Comparison of ENCODE assay signal across 9 mouse cellular contexts in genomic region chr11:101064462-101064861, GRCm38 (mm10). TPM values are rescaled to one million over a fixed set of nuclear protein-coding genes. Genes with fewer than 3 reads are reported as not detected.
DNase-seq lines count a peak whose midpoint lies in the region; ATAC-seq and TF ChIP-seq lines count a peak whose summit lies in the region.
"Had no signal": no experiment of that assay in that cellular context is flagged by ENCODE, and none has a peak within 500 bp of the region (broad histone marks: within the 10 kb centered on the region; RNA-seq: fewer than 3 reads in every experiment).

No protein-coding gene starts in this region.

- 84% methylated on average over 4 of the region's 4 CpGs for WGBS in forebrain, embryonic 14.5 days
- 80% methylated on average over 4 of the region's 4 CpGs for WGBS in forebrain, postnatal 0 days
- 66% methylated on average over 4 of the region's 4 CpGs for WGBS in lung, embryonic 15.5 days
- 85% methylated on average over 4 of the region's 4 CpGs for WGBS in hindbrain, embryonic 15.5 days

- ATAC-seq in forebrain, embryonic 14.5 days: no peak
- no peak for ATAC-seq in forebrain, postnatal 0 days
- ATAC-seq in lung, embryonic 15.5 days (ENCODE audit: borderline replicate concordance, extremely low read depth, low FRiP score, low TSS enrichment): no peak
- ATAC-seq in hindbrain, embryonic 15.5 days (ENCODE audit: low FRiP score, low read depth): no peak

- H3K4me2 ChIP-seq in forebrain, embryonic 14.5 days (ENCODE audit: low read length): no peak overlapping the region
- H3K4me2 ChIP-seq in forebrain, postnatal 0 days (ENCODE audit: low read depth): no peak overlapping the region
- H3K4me2 ChIP-seq in lung, embryonic 15.5 days: no peak overlapping the region
- no peak overlapping the region for H3K4me2 ChIP-seq in hindbrain, embryonic 15.5 days

- H3K27me3 ChIP-seq in forebrain, embryonic 14.5 days (replicated peaks; ENCODE audit: control insufficient read depth, insufficient read depth, low read length): 0 out of 2 replicates have a peak, but pooled peaks cover 2% of the 10 kb centered on the region
- H3K27me3 ChIP-seq in forebrain, postnatal 0 days (ENCODE audit: insufficient read depth, low read length): no peaks in the 10 kb centered on the region
- H3K27me3 ChIP-seq in lung, embryonic 15.5 days: peaks cover 6% of the 10 kb centered on the region; the same call in 1 of the 2 replicates
- no peaks in the 10 kb centered on the region for H3K27me3 ChIP-seq in hindbrain, embryonic 15.5 days

- peaks cover 36% of the 10 kb centered on the region for H3K36me3 ChIP-seq in forebrain, embryonic 14.5 days (ENCODE audit: control insufficient read depth, insufficient read depth, low read length)
- H3K36me3 ChIP-seq in forebrain, postnatal 0 days (ENCODE audit: insufficient read depth): peaks cover 37% of the 10 kb centered on the region
- H3K36me3 ChIP-seq in lung, embryonic 15.5 days: no peaks in the 10 kb centered on the region
- peaks cover 22% of the 10 kb centered on the region for H3K36me3 ChIP-seq in hindbrain, embryonic 15.5 days

- peak overlapping the region; percentile 48; the same call in 1 of the 2 replicates for H3K27ac ChIP-seq in forebrain, embryonic 14.5 days (ENCODE audit: low read depth, low read length)
- no peak overlapping the region for H3K27ac ChIP-seq in forebrain, postnatal 0 days (ENCODE audit: low read depth, low read length)
- peak overlapping the region; percentile 99 for H3K27ac ChIP-seq in lung, embryonic 15.5 days
- peak overlapping the region; percentile 64 for H3K27ac ChIP-seq in hindbrain, embryonic 15.5 days (replicated peaks)

- H3K9me3 ChIP-seq in forebrain, embryonic 14.5 days (replicated peaks; ENCODE audit: control insufficient read depth, low read length): no peaks in the 10 kb centered on the region
- H3K9me3 ChIP-seq in forebrain, postnatal 0 days (ENCODE audit: low read length): no peaks in the 10 kb centered on the region
- H3K9me3 ChIP-seq in lung, embryonic 15.5 days: no peaks in the 10 kb centered on the region
- no peaks in the 10 kb centered on the region for H3K9me3 ChIP-seq in hindbrain, embryonic 15.5 days

- peaks cover 3% of the 10 kb centered on the region; the same call in 1 of the 2 replicates for H3K4me1 ChIP-seq in forebrain, embryonic 14.5 days (ENCODE audit: control insufficient read depth, insufficient read depth, low read length)
- peaks cover 4% of the 10 kb centered on the region; the same call in 1 of the 2 replicates for H3K4me1 ChIP-seq in forebrain, postnatal 0 days (ENCODE audit: insufficient read depth)
- H3K4me1 ChIP-seq in lung, embryonic 15.5 days: peaks cover 67% of the 10 kb centered on the region
- H3K4me1 ChIP-seq in hindbrain, embryonic 15.5 days (replicated peaks): peaks cover 16% of the 10 kb centered on the region

- no peak overlapping the region for H3K4me3 ChIP-seq in forebrain, embryonic 14.5 days (ENCODE audit: low read depth, low read length)
- H3K4me3 ChIP-seq in forebrain, postnatal 0 days (ENCODE audit: low read depth, low read length): no peak overlapping the region
- no peak overlapping the region for H3K4me3 ChIP-seq in lung, embryonic 15.5 days
- no peak overlapping the region for H3K4me3 ChIP-seq in hindbrain, embryonic 15.5 days

- no peak for DNase-seq in forebrain, embryonic 14.5 days (ENCODE audit: low spot score)
- no peak for DNase-seq in forebrain, postnatal 0 days
- no peak for DNase-seq in lung, postnatal 36 days
- peak; percentile 39 for DNase-seq in naive thymus-derived CD4-positive, alpha-beta T cell, adult 2 months (ENCODE audit: low read depth)
- no peak for DNase-seq in cerebellum, postnatal 4 days (ENCODE audit: low spot score in 2 of 2)
- no peak for DNase-seq in layer of hippocampus, postnatal 10 days (ENCODE audit: low spot score in 2 of 2)
- DNase-seq: right cerebral cortex, adult 18-20 months had no signal

- H3K9ac ChIP-seq in forebrain, embryonic 14.5 days (ENCODE audit: low read length): no peak overlapping the region
- H3K9ac ChIP-seq in forebrain, postnatal 0 days: no peak overlapping the region
- H3K9ac ChIP-seq in lung, embryonic 15.5 days: no peak overlapping the region
- no peak overlapping the region for H3K9ac ChIP-seq in hindbrain, embryonic 15.5 days

- no peak for TF ChIP-seq CTCF in forebrain, postnatal 0 days (IDR thresholded peaks at IDR 0.05; ENCODE audit: low read depth)

RNA-seq across cellular contexts. Expression of gene Naglu, which starts 5.3 kb away (rescaled TPM):
- polyA plus RNA-seq in forebrain, embryonic 14.5 days (2014; fragmentation: Nextera tagmentation; extraction: Ambion mirVana): 6.6 and 8.4 TPM in 2 replicates
- total RNA-seq in forebrain, postnatal 0 days (2014; rRNA removed): 11.3 and 14.9 TPM in 2 replicates
- 11.6 and 12.6 TPM in 2 replicates for polyA plus RNA-seq in forebrain, postnatal 0 days (2015; fragmentation: Nextera tagmentation; extraction: Ambion mirVana)
- 20.4 and 22.5 TPM in 2 replicates for polyA plus RNA-seq in lung, embryonic 15.5 days (2015; fragmentation: Nextera tagmentation; extraction: Ambion mirVana)
- polyA plus RNA-seq in hindbrain, embryonic 15.5 days (2015; fragmentation: Nextera tagmentation; extraction: Ambion mirVana): 13.0 and 15.5 TPM in 2 replicates
- 1 to 10 TPM; 8.6 to 9.9 TPM for total RNA-seq in layer of hippocampus, postnatal 10 days (2021)

RNA-seq across cellular contexts. Expression of gene Hsd17b1, which starts 13.7 kb away (rescaled TPM):
- not detected in 2 replicates for polyA plus RNA-seq in forebrain, embryonic 14.5 days (2014; fragmentation: Nextera tagmentation; extraction: Ambion mirVana)
- 0.23 and 0.71 TPM in 2 replicates for total RNA-seq in forebrain, postnatal 0 days (2014; rRNA removed)
- polyA plus RNA-seq in forebrain, postnatal 0 days (2015; fragmentation: Nextera tagmentation; extraction: Ambion mirVana): not detected in 2 replicates
- polyA plus RNA-seq in lung, embryonic 15.5 days (2015; fragmentation: Nextera tagmentation; extraction: Ambion mirVana): 0.11 and 0.15 TPM in 2 replicates
- 0.47 and 0.48 TPM in 2 replicates for polyA plus RNA-seq in hindbrain, embryonic 15.5 days (2015; fragmentation: Nextera tagmentation; extraction: Ambion mirVana)
- under 1 TPM; 0.33 to 0.37 TPM for total RNA-seq in layer of hippocampus, postnatal 10 days (2021)

RNA-seq across cellular contexts. Expression of gene Coasy, which starts 17.9 kb away (rescaled TPM):
- 52.9 and 54.9 TPM in 2 replicates for polyA plus RNA-seq in forebrain, embryonic 14.5 days (2014; fragmentation: Nextera tagmentation; extraction: Ambion mirVana)
- total RNA-seq in forebrain, postnatal 0 days (2014; rRNA removed): 39.3 and 40.7 TPM in 2 replicates
- 39.8 and 40.2 TPM in 2 replicates for polyA plus RNA-seq in forebrain, postnatal 0 days (2015; fragmentation: Nextera tagmentation; extraction: Ambion mirVana)
- polyA plus RNA-seq in lung, embryonic 15.5 days (2015; fragmentation: Nextera tagmentation; extraction: Ambion mirVana): 42.8 and 43.2 TPM in 2 replicates
- polyA plus RNA-seq in hindbrain, embryonic 15.5 days (2015; fragmentation: Nextera tagmentation; extraction: Ambion mirVana): 40.6 and 42.4 TPM in 2 replicates
- 10 to 100 TPM; 32.9 to 37.7 TPM for total RNA-seq in layer of hippocampus, postnatal 10 days (2021)

RNA-seq across cellular contexts. Expression of gene Mlx, which starts 22.6 kb away (rescaled TPM):
- polyA plus RNA-seq in forebrain, embryonic 14.5 days (2014; fragmentation: Nextera tagmentation; extraction: Ambion mirVana): 100 and 109 TPM in 2 replicates
- total RNA-seq in forebrain, postnatal 0 days (2014; rRNA removed): 68.0 and 76.5 TPM in 2 replicates
- 78.0 and 82.4 TPM in 2 replicates for polyA plus RNA-seq in forebrain, postnatal 0 days (2015; fragmentation: Nextera tagmentation; extraction: Ambion mirVana)
- 43.4 and 54.1 TPM in 2 replicates for polyA plus RNA-seq in lung, embryonic 15.5 days (2015; fragmentation: Nextera tagmentation; extraction: Ambion mirVana)
- 85.1 and 90.0 TPM in 2 replicates for polyA plus RNA-seq in hindbrain, embryonic 15.5 days (2015; fragmentation: Nextera tagmentation; extraction: Ambion mirVana)
- 10 to 100 TPM; 39.2 to 50.3 TPM for total RNA-seq in layer of hippocampus, postnatal 10 days (2021)

RNA-seq across cellular contexts. Expression of gene Psmc3ip, which starts 30.8 kb away (rescaled TPM):
- 39.8 and 54.3 TPM in 2 replicates for polyA plus RNA-seq in forebrain, embryonic 14.5 days (2014; fragmentation: Nextera tagmentation; extraction: Ambion mirVana)
- total RNA-seq in forebrain, postnatal 0 days (2014; rRNA removed): 9.5 and 13.8 TPM in 2 replicates
- polyA plus RNA-seq in forebrain, postnatal 0 days (2015; fragmentation: Nextera tagmentation; extraction: Ambion mirVana): 19.2 and 25.7 TPM in 2 replicates
- polyA plus RNA-seq in lung, embryonic 15.5 days (2015; fragmentation: Nextera tagmentation; extraction: Ambion mirVana): 35.1 and 37.5 TPM in 2 replicates
- polyA plus RNA-seq in hindbrain, embryonic 15.5 days (2015; fragmentation: Nextera tagmentation; extraction: Ambion mirVana): 21.3 and 22.5 TPM in 2 replicates
- total RNA-seq in layer of hippocampus, postnatal 10 days (2021): 1 to 10 TPM; 5.8 to 7.0 TPM
